Mouse (Mus musculus): ENCODE measurements around the gene Slc35f6. TPM values are rescaled to one million over a fixed set of nuclear protein-coding genes. Genes with fewer than 3 reads are reported as not detected.

Gene Slc35f6
- polyA plus RNA-seq, 1 experiment from 2014 or later, result 27.6 TPM

- ATAC-seq (ENCODE audit: low FRiP score, low TSS enrichment), result no peak
- Histone ChIP-seq H3K4me3 (ENCODE audit: low read length) (no peak overlapping the region), H3K27ac (ENCODE audit: low read depth, low read length) (no peak overlapping the region), H3K27me3 (ENCODE audit: control insufficient read depth, insufficient read depth, low read length) (peaks cover 12% of the 10 kb centered on the region; the same call in 1 of the 2 replicates), H3K4me2 (replicated peaks; ENCODE audit: low read depth, low read length) (no peak overlapping the region), H3K9ac (ENCODE audit: low read depth, low read length) (no peak overlapping the region), H3K4me1 (ENCODE audit: control insufficient read depth, insufficient read depth, low read length) (0 out of 2 replicates have a peak, but pooled peaks cover 8% of the 10 kb centered on the region), H3K9me3 (ENCODE audit: control insufficient read depth, low read length) (no peaks in the 10 kb centered on the region), H3K36me3 (ENCODE audit: control insufficient read depth, insufficient read depth, low read length) (no peaks in the 10 kb centered on the region)
- 43% methylated on average over 1 of the region's 1 CpGs for WGBS
Measured at GRCm38 (mm10) chr5:30624311-30624710, 23.4 kb upstream of the Slc35f6 start.

- no peaks in the 10 kb centered on the region for H3K9me3 ChIP-seq (ENCODE audit: control insufficient read depth, low read length)
- 33% methylated on average over 4 of the region's 4 CpGs for WGBS
- H3K36me3 ChIP-seq (ENCODE audit: control insufficient read depth, insufficient read depth, low read length), result no peaks in the 10 kb centered on the region
- no peak overlapping the region for H3K9ac ChIP-seq (ENCODE audit: low read depth, low read length)
- H3K27me3 ChIP-seq (ENCODE audit: control insufficient read depth, insufficient read depth, low read length), result peaks cover 12% of the 10 kb centered on the region; the same call in 1 of the 2 replicates
- H3K4me3 ChIP-seq (ENCODE audit: low read length), result no peak overlapping the region
- H3K4me2 ChIP-seq (replicated peaks; ENCODE audit: low read depth, low read length), result no peak overlapping the region
- no peak overlapping the region for H3K27ac ChIP-seq (ENCODE audit: low read depth, low read length)
- 0 out of 2 replicates have a peak, but pooled peaks cover 8% of the 10 kb centered on the region for H3K4me1 ChIP-seq (ENCODE audit: control insufficient read depth, insufficient read depth, low read length)
- ATAC-seq (ENCODE audit: low FRiP score, low TSS enrichment), result no peak
Measured at GRCm38 (mm10) chr5:30624908-30625307, 22.8 kb upstream of the Slc35f6 start.

- Histone ChIP-seq H3K9me3 (ENCODE audit: control insufficient read depth, low read length) (no peaks in the 10 kb centered on the region), H3K27me3 (ENCODE audit: control insufficient read depth, insufficient read depth, low read length) (peaks cover 12% of the 10 kb centered on the region; the same call in 1 of the 2 replicates), H3K4me2 (replicated peaks; ENCODE audit: low read depth, low read length) (no peak overlapping the region), H3K36me3 (ENCODE audit: control insufficient read depth, insufficient read depth, low read length) (no peaks in the 10 kb centered on the region), H3K27ac (ENCODE audit: low read depth, low read length) (no peak overlapping the region), H3K9ac (ENCODE audit: low read depth, low read length) (no peak overlapping the region), H3K4me3 (ENCODE audit: low read length) (no peak overlapping the region), H3K4me1 (ENCODE audit: control insufficient read depth, insufficient read depth, low read length) (0 out of 2 replicates have a peak, but pooled peaks cover 8% of the 10 kb centered on the region)
- ATAC-seq (ENCODE audit: low FRiP score, low TSS enrichment), result no peak
- 65% methylated on average over 3 of the region's 3 CpGs for WGBS
Measured at GRCm38 (mm10) chr5:30625379-30625778, 22.4 kb upstream of the Slc35f6 start.

- Histone ChIP-seq H3K27ac (ENCODE audit: low read depth, low read length) (no peak overlapping the region), H3K9me3 (ENCODE audit: control insufficient read depth, low read length) (no peaks in the 10 kb centered on the region), H3K4me2 (replicated peaks; ENCODE audit: low read depth, low read length) (no peak overlapping the region), H3K9ac (ENCODE audit: low read depth, low read length) (no peak overlapping the region), H3K36me3 (ENCODE audit: control insufficient read depth, insufficient read depth, low read length) (no peaks in the 10 kb centered on the region), H3K4me1 (ENCODE audit: control insufficient read depth, insufficient read depth, low read length) (0 out of 2 replicates have a peak, but pooled peaks cover 8% of the 10 kb centered on the region), H3K4me3 (ENCODE audit: low read length) (no peak overlapping the region), H3K27me3 (ENCODE audit: control insufficient read depth, insufficient read depth, low read length) (peaks cover 10% of the 10 kb centered on the region; the same call in 1 of the 2 replicates)
- no peak for ATAC-seq (ENCODE audit: low FRiP score, low TSS enrichment)
- WGBS, result 78% methylated on average over 8 of the region's 8 CpGs
Measured at GRCm38 (mm10) chr5:30626331-30627105, 21.2 kb upstream of the Slc35f6 start.

GRCm38 (mm10) chr5:30628511-30628910 is 19.2 kb upstream of the Slc35f6 start:
- Histone ChIP-seq H3K4me3 (ENCODE audit: low read length) (no peak overlapping the region), H3K36me3 (ENCODE audit: control insufficient read depth, insufficient read depth, low read length) (no peaks in the 10 kb centered on the region), H3K9ac (ENCODE audit: low read depth, low read length) (no peak overlapping the region), H3K4me2 (replicated peaks; ENCODE audit: low read depth, low read length) (no peak overlapping the region), H3K9me3 (ENCODE audit: control insufficient read depth, low read length) (no peaks in the 10 kb centered on the region), H3K27ac (ENCODE audit: low read depth, low read length) (no peak overlapping the region), H3K4me1 (ENCODE audit: control insufficient read depth, insufficient read depth, low read length) (no peaks in the 10 kb centered on the region), H3K27me3 (ENCODE audit: control insufficient read depth, insufficient read depth, low read length) (no peaks in the 10 kb centered on the region)
- WGBS, result 65% methylated on average over 3 of the region's 3 CpGs
- no peak for ATAC-seq (ENCODE audit: low FRiP score, low TSS enrichment)

- H3K4me1 ChIP-seq (ENCODE audit: control insufficient read depth, insufficient read depth, low read length), result no peaks in the 10 kb centered on the region
- H3K27ac ChIP-seq (ENCODE audit: low read depth, low read length), result no peak overlapping the region
- WGBS, result 81% methylated on average over 6 of the region's 6 CpGs
- no peaks in the 10 kb centered on the region for H3K36me3 ChIP-seq (ENCODE audit: control insufficient read depth, insufficient read depth, low read length)
- ATAC-seq (ENCODE audit: low FRiP score, low TSS enrichment), result no peak
- no peak overlapping the region for H3K4me3 ChIP-seq (ENCODE audit: low read length)
- H3K9ac ChIP-seq (ENCODE audit: low read depth, low read length), result no peak overlapping the region
- H3K27me3 ChIP-seq (ENCODE audit: control insufficient read depth, insufficient read depth, low read length), result no peaks in the 10 kb centered on the region
- H3K9me3 ChIP-seq (ENCODE audit: control insufficient read depth, low read length), result no peaks in the 10 kb centered on the region
- H3K4me2 ChIP-seq (replicated peaks; ENCODE audit: low read depth, low read length), result no peak overlapping the region
Measured at GRCm38 (mm10) chr5:30630401-30630800, 17.3 kb upstream of the Slc35f6 start.

- ATAC-seq (ENCODE audit: low FRiP score, low TSS enrichment), result no peak
- no peak overlapping the region for H3K4me2 ChIP-seq (replicated peaks; ENCODE audit: low read depth, low read length)
- no peak overlapping the region for H3K9ac ChIP-seq (ENCODE audit: low read depth, low read length)
- no peak overlapping the region for H3K27ac ChIP-seq (ENCODE audit: low read depth, low read length)
- H3K9me3 ChIP-seq (ENCODE audit: control insufficient read depth, low read length), result no peaks in the 10 kb centered on the region
- no peaks in the 10 kb centered on the region for H3K27me3 ChIP-seq (ENCODE audit: control insufficient read depth, insufficient read depth, low read length)
- H3K36me3 ChIP-seq (ENCODE audit: control insufficient read depth, insufficient read depth, low read length), result no peaks in the 10 kb centered on the region
- H3K4me3 ChIP-seq (ENCODE audit: low read length), result no peak overlapping the region
- H3K4me1 ChIP-seq (ENCODE audit: control insufficient read depth, insufficient read depth, low read length), result no peaks in the 10 kb centered on the region
- 66% methylated on average over 1 of the region's 1 CpGs for WGBS
Measured at GRCm38 (mm10) chr5:30632134-30632533, 15.6 kb upstream of the Slc35f6 start.

- no peak overlapping the region for H3K9ac ChIP-seq (ENCODE audit: low read depth, low read length)
- no peaks in the 10 kb centered on the region for H3K27me3 ChIP-seq (ENCODE audit: control insufficient read depth, insufficient read depth, low read length)
- H3K4me3 ChIP-seq (ENCODE audit: low read length), result no peak overlapping the region
- H3K36me3 ChIP-seq (ENCODE audit: control insufficient read depth, insufficient read depth, low read length), result no peaks in the 10 kb centered on the region
- no peak overlapping the region for H3K4me2 ChIP-seq (replicated peaks; ENCODE audit: low read depth, low read length)
- 52% methylated on average over 7 of the region's 7 CpGs for WGBS
- no peak overlapping the region for H3K27ac ChIP-seq (ENCODE audit: low read depth, low read length)
- no peak for ATAC-seq (ENCODE audit: low FRiP score, low TSS enrichment)
- H3K9me3 ChIP-seq (ENCODE audit: control insufficient read depth, low read length), result no peaks in the 10 kb centered on the region
- H3K4me1 ChIP-seq (ENCODE audit: control insufficient read depth, insufficient read depth, low read length), result no peaks in the 10 kb centered on the region
Measured at GRCm38 (mm10) chr5:30636994-30637393, 10.7 kb upstream of the Slc35f6 start.

- 4% methylated on average over 6 of the region's 6 CpGs for WGBS
- Histone ChIP-seq H3K36me3 (ENCODE audit: control insufficient read depth, insufficient read depth, low read length) (no peaks in the 10 kb centered on the region), H3K9me3 (ENCODE audit: control insufficient read depth, low read length) (no peaks in the 10 kb centered on the region), H3K27me3 (ENCODE audit: control insufficient read depth, insufficient read depth, low read length) (no peaks in the 10 kb centered on the region), H3K4me2 (replicated peaks; ENCODE audit: low read depth, low read length) (no peak overlapping the region), H3K9ac (ENCODE audit: low read depth, low read length) (no peak overlapping the region), H3K27ac (ENCODE audit: low read depth, low read length) (no peak overlapping the region), H3K4me3 (ENCODE audit: low read length) (no peak overlapping the region), H3K4me1 (ENCODE audit: control insufficient read depth, insufficient read depth, low read length) (no peaks in the 10 kb centered on the region)
- peak; percentile 68; the same call in 1 of the 2 replicates for ATAC-seq (ENCODE audit: low FRiP score, low TSS enrichment)
Measured at GRCm38 (mm10) chr5:30638041-30638440, 9.7 kb upstream of the Slc35f6 start.

Data from kidney, embryonic 14.5 days (tissue).